Mouse (Mus musculus) hindbrain, postnatal 0 days (tissue): ENCODE results near the gene Sema4f. TPM values are rescaled to one million over a fixed set of nuclear protein-coding genes. Genes with fewer than 3 reads are reported as not detected.

ENCODE experiments used
- ATAC-seq: fragments of 200-750 bp; cut with Nextera tagmentation; 2 replicates; pipeline ENCODE4 v1.8.0; 2017; ENCODE audit warnings: mild to moderate bottlenecking, moderate TSS enrichment, moderate library complexity
- DNase-seq: peaks from one replicate; pipeline ENCODE4 v3.0.0-alpha.2; 2015; ENCODE audit warnings: low spot score
- H3K27ac ChIP-seq: fragments of 300-500 bp; sonication (generic); 2 replicates; pipeline ENCODE4 v1.5.1; 2014; ENCODE audit warnings: mild to moderate bottlenecking
- H3K27me3 ChIP-seq: fragments of 300-500 bp; sonication (generic); 2 replicates; pipeline ENCODE4 v1.6.1; 2014; ENCODE audit warnings: low read length, mixed read lengths; ENCODE audit not compliant: insufficient read depth
- H3K36me3 ChIP-seq: fragments of 300-500 bp; sonication (generic); 2 replicates; pipeline ENCODE4 v1.6.1; 2014; ENCODE audit warnings: low read length, mixed read lengths; ENCODE audit not compliant: insufficient read depth
- H3K4me1 ChIP-seq: fragments of 300-500 bp; sonication (generic); 2 replicates; pipeline ENCODE4 v1.6.1; 2014; ENCODE audit warnings: antibody characterized with exemption, low read length, mixed read lengths; ENCODE audit not compliant: insufficient read depth
- H3K4me2 ChIP-seq: fragments of 300-500 bp; sonication (generic); 2 replicates; pipeline ENCODE4 v1.6.1; 2014; ENCODE audit warnings: low read depth, mild to moderate bottlenecking, low read length, moderate library complexity, mixed read lengths
- H3K4me3 ChIP-seq: fragments of 300-500 bp; sonication (generic); 2 replicates; pipeline ENCODE4 v1.5.1; 2014; ENCODE audit warnings: low read length
- H3K9ac ChIP-seq: fragments of 300-500 bp; sonication (generic); replicated peaks from 2 replicates; pipeline ENCODE4 v1.6.1; 2014; ENCODE audit warnings: mild to moderate bottlenecking, low read length, moderate library complexity, mixed read lengths
- H3K9me3 ChIP-seq: fragments of 300-500 bp; sonication (generic); 2 replicates; pipeline ENCODE4 v1.6.1; 2016; ENCODE audit warnings: low read length, mixed read lengths
- CTCF ChIP-seq: IDR thresholded peaks from 2 replicates; pipeline ENCODE4 v1.5.1; 2016; ENCODE audit warnings: antibody characterized with exemption, control low read depth, low read depth
- WGBS: fragments of 180-500 bp; shearing (Covaris S2); extraction: QIAGEN DNeasy Blood & Tissue Kit; methylation state at CpG from one replicate; pipeline ENCODE4 v1.1.7; 2014; 5-methylcytosine and 5-hydroxymethylcytosine counted together
- polyA plus RNA-seq: library from polyadenylated mRNA; unstranded; fragments of >200 nt; fragmentation: Nextera tagmentation; extraction: Ambion mirVana; gene quantifications from 2 replicates; pipeline ENCODE4 v1.2.1, GENCODE M21; 2015
- total RNA-seq: library from RNA; depleted of rRNA; stranded (reverse); fragments of >200 nt; gene quantifications from 2 replicates; pipeline ENCODE4 v1.2.3, GENCODE M21; 2014

The Sema4f gene
- total and polyA plus RNA-seq, 2 experiments from 2014 or later, result 19.4 to 21.6 TPM

DNA sequence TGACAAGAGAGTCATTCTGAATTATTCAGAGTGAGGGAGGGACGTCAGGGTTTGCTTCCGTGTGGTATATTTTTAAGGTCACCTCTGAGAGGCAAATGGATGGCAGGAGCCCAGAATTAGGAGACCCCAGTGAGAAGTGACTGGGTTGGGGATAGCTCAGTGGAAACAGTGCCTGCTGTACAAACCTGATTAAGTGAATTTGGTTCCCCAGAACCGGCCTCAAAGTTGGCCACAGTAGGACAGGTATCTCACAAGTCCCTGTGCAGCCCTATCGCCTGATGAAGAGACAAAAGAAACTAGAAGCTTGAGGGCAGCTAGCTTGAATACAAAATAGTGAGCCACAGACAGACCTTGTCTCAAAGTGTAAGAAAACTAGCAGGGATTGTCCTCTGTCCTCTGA lies 23.1 kb downstream of the Sema4f start:
- Histone ChIP-seq H3K27me3 (no peaks in the 10 kb centered on the region), H3K4me1 (no peaks in the 10 kb centered on the region), H3K9ac (no peak overlapping the region), H3K9me3 (no peaks in the 10 kb centered on the region), H3K27ac (peak overlapping the region; percentile 75; the same call in 1 of the 2 replicates), H3K4me3 (no peak overlapping the region), H3K4me2 (no peak overlapping the region), H3K36me3 (no peaks in the 10 kb centered on the region; the same call in 1 of the 2 replicates)
- no peak for DNase-seq
- no peak for TF ChIP-seq CTCF
- 77% methylated on average over 4 of the region's 4 CpGs for WGBS
- ATAC-seq, result no peak

DNA sequence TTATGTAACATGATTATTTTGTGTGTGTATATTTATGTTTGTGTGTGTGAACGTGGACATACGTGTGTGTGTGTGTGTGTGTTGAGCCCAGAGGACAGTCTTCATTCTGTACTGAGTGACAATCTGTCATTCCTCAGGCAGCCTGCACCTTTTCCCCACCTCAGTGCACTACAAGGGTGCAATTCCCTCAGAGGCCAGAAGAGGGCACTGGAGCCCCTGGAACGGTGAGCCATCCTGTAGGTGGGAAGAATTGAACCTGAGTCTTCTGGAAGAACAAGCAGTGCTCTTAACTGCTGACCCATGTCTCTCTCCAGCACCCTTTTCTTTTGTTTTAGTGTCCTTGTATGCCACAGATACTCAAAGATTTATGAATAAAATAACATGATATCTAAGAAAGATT lies 23.7 kb downstream of the Sema4f start:
- no peaks in the 10 kb centered on the region; the same call in 1 of the 2 replicates for H3K36me3 ChIP-seq
- WGBS, result 21% methylated on average over 3 of the region's 3 CpGs
- peak; percentile 92 for TF ChIP-seq CTCF

DNA sequence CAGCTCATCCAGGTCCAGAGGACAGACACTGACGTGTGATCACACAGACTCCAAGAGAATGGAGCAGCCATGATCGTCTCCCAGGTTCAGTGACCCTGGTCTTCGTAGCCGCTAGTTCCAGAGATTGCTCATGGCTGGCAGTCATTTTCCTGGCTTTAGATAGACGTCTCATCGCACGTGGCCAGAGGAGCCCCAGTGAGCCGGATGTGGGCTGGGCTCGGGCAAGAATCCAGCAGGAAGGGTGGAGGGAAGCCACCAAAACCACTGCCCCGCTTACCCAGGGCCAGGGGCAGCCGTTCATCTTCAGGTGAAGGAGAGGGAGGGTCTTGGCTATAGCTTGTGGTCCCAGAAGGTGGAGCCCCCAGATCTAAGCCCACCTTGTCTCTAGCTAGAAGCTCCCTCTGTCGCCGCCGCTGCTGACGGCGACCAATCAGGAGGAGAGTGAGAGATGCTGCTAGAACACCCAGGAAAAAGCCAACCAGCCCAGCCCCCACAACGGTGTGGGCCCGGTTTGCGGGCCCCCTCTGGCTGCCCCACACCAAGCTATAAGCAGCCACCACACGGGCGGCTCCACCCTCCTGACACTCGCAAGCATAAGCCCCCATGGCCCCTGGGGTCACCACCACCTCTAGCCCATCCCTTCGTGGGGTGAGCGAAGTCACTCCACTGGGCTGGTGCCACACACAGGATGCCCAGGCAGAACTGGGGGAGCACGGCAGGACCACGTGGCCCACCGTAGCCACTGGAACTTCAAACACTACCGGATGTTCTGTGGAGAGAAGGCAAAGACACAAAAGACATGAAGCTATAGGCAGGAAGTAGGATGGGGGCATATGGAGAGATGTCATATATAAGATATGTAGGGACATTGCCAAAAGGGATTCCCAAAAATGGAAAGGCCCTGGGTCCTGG lies 26.0 kb downstream of the Sema4f start:
- Histone ChIP-seq H3K4me1 (no peaks in the 10 kb centered on the region), H3K4me3 (no peak overlapping the region), H3K4me2 (no peak overlapping the region), H3K36me3 (no peaks in the 10 kb centered on the region; the same call in 1 of the 2 replicates), H3K9me3 (no peaks in the 10 kb centered on the region), H3K27me3 (no peaks in the 10 kb centered on the region), H3K27ac (no peak overlapping the region), H3K9ac (no peak overlapping the region)
- ATAC-seq (no peak), DNase-seq (no peak)
- no peak for TF ChIP-seq CTCF
- 79% methylated on average over 28 of the region's 28 CpGs for WGBS

More for the DNA sequence above, 23.7 kb downstream of the Sema4f start:
- no peak for ATAC-seq
- Histone ChIP-seq H3K9ac (no peak overlapping the region), H3K4me1 (no peaks in the 10 kb centered on the region), H3K4me3 (no peak overlapping the region), H3K27ac (peak overlapping the region; percentile 75; the same call in 1 of the 2 replicates), H3K4me2 (no peak overlapping the region), H3K9me3 (no peaks in the 10 kb centered on the region), H3K27me3 (no peaks in the 10 kb centered on the region)
- peak; percentile 71 for DNase-seq

DNA sequence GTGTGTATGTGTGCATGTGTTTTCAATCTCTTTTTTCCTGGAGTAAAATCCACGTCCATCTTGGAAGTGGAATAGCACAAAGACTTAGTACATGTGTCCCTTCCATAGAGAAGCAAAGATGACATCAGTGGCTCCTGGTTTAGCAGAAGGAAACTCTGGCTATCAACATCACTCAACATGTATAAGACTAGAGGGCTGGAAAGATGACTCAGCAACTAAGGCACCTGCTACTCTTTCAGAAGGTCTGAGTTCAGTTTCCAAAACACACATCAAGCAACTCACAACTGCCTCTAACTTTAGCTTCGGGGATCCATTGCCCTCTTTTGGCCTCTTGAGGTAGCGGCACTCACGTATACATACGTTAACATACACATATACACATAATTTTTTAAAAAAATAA lies 28.3 kb downstream of the Sema4f start:
- no peaks in the 10 kb centered on the region for H3K27me3 ChIP-seq
- WGBS, result 93% methylated on average over 5 of the region's 5 CpGs
- no peaks in the 10 kb centered on the region for H3K9me3 ChIP-seq
- H3K4me1 ChIP-seq, result no peaks in the 10 kb centered on the region
- no peak for DNase-seq
- H3K4me3 ChIP-seq, result no peak overlapping the region
- no peak overlapping the region for H3K4me2 ChIP-seq
- H3K36me3 ChIP-seq, result no peaks in the 10 kb centered on the region; the same call in 1 of the 2 replicates
- H3K27ac ChIP-seq, result no peak overlapping the region
- no peak overlapping the region for H3K9ac ChIP-seq
- no peak for ATAC-seq
- no peak for TF ChIP-seq CTCF

DNA sequence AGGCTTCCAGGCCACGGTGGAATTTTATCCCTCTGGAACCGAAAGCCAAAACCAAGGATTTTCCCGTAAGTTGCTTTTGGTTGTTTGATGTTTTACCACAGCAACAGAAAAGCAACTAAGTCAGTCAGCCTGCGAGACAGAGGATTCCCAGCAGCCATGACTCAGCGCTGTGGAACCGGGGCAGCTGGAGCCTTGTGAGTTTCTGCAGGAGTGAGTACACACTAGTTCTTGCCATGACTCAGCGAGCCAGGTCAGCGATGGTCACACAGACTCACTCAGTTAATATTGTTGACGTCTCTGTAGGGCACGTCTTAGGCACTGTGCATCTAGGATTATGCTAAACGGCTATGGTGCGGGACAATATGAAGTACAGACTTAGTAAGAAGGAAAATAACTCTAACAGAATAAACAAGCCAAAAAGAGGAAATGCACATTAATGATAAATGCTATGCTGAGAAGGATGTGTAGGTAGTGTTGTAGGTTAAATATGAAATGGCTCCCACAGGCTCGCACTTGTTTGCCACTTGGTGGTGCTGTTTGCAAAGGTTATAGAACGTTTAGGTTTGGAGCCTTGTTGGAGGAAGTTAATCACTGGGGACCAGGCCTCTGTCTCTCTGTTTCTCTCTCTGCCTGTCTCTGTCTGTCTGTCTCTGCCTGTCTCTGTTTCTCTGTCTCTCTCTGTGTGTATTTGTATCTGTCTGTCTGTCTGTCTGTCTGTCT lies 30.3 kb downstream of the Sema4f start:
- H3K4me1 ChIP-seq, result no peaks in the 10 kb centered on the region
- no peaks in the 10 kb centered on the region for H3K9me3 ChIP-seq
- H3K36me3 ChIP-seq, result no peaks in the 10 kb centered on the region; the same call in 1 of the 2 replicates
- TF ChIP-seq CTCF, result peak; percentile 69
- DNase-seq, result peak; percentile 73
- no peak overlapping the region for H3K4me2 ChIP-seq
- H3K27ac ChIP-seq, result no peak overlapping the region
- H3K27me3 ChIP-seq, result no peaks in the 10 kb centered on the region
- no peak overlapping the region for H3K4me3 ChIP-seq
- H3K9ac ChIP-seq, result no peak overlapping the region
- ATAC-seq, result peak; percentile 56
- WGBS, result 62% methylated on average over 14 of the region's 14 CpGs

- no peak for ATAC-seq
- WGBS, result 70% methylated on average over 8 of the region's 8 CpGs
- H3K4me3 ChIP-seq, result no peak overlapping the region
- H3K4me1 ChIP-seq, result no peaks in the 10 kb centered on the region
- no peaks in the 10 kb centered on the region for H3K27me3 ChIP-seq
- no peak for DNase-seq
- no peaks in the 10 kb centered on the region for H3K9me3 ChIP-seq
- H3K4me2 ChIP-seq, result no peak overlapping the region
- H3K27ac ChIP-seq, result no peak overlapping the region
- H3K9ac ChIP-seq, result no peak overlapping the region
- no peaks in the 10 kb centered on the region; the same call in 1 of the 2 replicates for H3K36me3 ChIP-seq
- no peak for TF ChIP-seq CTCF
Observed at GRCm38 (mm10) chr6:82908034-82908433, 31.5 kb downstream of the Sema4f start.
